Mouse (Mus musculus) cerebellum, postnatal 10 days (tissue): Measurements from ENCODE around the gene Zfyve28.

ENCODE experiments used
- DNase-seq, 2 experiments: peaks; one replicate each; pipeline ENCODE4 v3.0.0; 2021; ENCODE audit warnings: mixed read lengths in 2 of 2

The Zfyve28 gene

DNA sequence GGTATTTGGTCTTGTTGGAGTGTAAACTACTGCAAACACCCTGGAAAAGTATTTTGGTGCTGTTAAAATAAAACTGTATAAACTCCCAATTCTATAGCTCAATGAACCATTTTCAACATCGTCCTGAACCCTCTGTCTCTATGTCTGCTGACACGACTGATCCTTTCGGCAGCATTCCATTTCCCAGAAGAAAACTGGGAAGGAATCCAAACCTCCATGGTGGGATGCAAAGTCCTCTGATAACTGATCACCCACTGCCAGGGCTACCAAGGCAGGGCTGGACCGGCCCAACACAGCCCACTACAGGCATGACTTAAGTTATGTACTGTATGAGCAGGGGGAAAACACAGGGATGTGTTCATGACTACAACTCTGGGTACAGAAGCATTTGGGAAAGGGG, 86.2 kb downstream of the Zfyve28 start:
- DNase-seq = peak; percentile 60 to 63

GRCm38 (mm10) chr5:34201396-34201795, 86.9 kb downstream of the Zfyve28 start:
- DNase-seq = peak; percentile 54 to 63

DNA sequence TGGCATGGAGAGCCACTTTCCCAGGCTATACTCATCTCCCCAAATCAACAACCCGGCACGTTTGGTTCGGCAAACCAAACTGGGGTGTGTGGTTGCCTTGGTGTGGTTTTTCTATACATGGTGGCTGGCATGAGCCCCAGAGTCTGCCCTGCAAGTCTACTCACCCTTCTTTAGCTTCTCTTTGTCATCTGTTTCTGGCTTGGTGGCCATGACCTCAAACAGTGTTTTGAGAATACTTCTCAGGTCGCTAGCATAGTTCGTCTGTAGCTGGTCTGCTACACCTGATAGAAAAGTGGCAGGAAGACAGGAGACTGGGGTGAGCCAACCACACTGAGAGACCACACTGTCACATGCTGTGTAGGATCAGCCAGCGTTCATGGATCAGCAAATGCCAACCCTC, 89.6 kb downstream of the Zfyve28 start:
- no peak for DNase-seq

- DNase-seq = peak; percentile 78 to 86
These were observed 91.0 kb downstream of the Zfyve28 start for GRCm38 (mm10) chr5:34197243-34197642.

DNA sequence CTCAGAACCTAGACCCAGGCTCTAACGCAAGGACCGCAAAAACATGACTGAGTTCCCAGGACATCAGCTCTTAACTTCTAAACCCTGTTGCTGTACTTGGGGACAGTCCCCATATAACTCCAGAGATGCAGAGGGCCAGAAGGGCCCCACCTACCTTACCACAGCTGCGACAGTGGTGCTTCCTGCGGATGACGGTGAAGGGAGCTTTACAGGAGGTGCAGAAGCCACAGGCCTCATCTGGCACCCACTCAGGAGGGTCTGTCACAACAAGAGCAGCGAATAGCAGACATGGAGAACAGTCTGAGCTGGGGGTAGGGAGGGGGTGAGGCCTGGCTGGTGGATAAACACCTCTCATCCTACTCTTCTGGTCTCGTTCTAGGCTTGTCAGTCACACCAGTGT, 91.8 kb downstream of the Zfyve28 start:
- DNase-seq = no peak

DNA sequence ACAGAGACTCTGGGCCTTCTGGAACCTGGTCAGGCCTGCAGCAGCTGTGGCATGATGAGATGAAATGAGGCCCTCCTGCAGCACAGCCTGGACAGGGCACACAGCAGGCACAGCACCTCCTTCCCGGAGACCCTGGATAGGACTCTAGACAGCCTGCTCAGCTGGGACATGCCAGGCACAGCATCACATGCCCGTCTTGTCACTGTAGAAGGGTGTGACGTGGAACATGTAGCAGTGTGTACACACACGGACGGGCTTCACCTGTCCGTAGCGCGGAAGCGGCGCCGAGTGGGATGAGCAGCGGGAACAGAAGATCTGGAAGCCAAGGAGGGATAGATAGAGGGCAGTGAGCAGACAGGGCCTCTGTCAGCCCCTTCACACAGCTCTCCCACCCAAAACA, 92.5 kb downstream of the Zfyve28 start:
- no peak for DNase-seq

GRCm38 (mm10) chr5:34194975-34195662, 93.1 kb downstream of the Zfyve28 start:
- DNase-seq = no peak

- no peak for DNase-seq
These were observed 93.8 kb downstream of the Zfyve28 start for GRCm38 (mm10) chr5:34194426-34194825.

DNA sequence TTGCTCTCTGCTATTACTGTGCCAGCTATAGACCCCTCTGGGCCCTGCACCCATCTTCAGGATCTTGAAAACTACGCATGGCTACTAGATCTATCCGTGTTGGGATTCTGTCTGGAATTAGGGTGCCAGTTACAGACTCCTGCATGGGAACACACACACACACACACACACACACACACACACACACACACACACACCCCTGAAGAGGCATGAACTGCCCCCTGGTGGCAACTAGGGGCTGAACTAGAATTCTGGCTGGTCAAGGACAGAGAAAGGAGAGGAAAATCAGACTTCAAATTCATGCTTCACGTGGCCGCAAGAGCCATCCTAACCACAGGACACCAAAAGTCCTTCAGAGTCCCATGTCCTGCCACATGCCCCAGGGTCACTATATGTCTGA, 96.4 kb downstream of the Zfyve28 start:
- peak; percentile 48 to 55 for DNase-seq

GRCm38 (mm10) chr5:34191021-34191420, 97.2 kb downstream of the Zfyve28 start:
- peak; percentile 64 to 67 for DNase-seq

DNA sequence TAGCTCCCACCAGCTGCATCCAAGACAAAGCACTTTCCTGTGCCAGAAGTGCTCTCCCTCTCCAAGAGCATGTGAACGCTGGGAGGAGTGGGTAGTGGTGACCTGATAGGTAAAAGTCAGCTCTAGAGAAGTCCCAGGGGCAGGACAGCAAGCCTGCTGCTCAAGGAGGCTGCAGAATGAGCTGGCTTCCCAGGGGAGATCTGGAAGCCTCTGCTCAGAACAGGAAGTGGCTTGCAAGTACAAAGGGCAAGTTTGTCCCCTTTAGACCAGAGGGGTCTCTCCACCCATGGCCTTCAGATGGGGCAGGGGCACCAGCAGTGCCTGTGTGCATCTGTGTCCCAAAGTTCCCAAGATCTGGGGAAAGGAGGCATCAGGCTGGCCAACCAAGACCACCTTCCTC, 98.7 kb downstream of the Zfyve28 start:
- DNase-seq = no peak

DNA sequence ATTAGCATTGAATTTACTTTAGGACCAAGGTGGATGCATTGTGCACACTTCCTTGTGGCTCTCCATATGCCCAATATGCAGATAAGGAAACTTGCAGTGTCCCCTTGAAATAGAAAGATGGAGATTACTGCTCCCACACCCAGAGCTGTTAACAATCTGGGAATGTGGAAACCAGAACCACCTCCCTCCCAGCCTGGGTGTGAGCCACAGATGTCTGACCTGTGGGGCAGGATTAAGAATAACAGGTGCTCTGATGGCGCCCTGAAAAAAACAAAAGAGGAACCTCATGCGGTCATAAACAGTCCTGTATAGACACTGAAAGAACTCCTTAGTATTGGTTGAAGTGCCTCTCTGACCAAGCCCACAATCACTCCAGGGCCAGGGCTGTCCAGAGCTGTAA, 99.4 kb downstream of the Zfyve28 start:
- DNase-seq = no peak

DNA sequence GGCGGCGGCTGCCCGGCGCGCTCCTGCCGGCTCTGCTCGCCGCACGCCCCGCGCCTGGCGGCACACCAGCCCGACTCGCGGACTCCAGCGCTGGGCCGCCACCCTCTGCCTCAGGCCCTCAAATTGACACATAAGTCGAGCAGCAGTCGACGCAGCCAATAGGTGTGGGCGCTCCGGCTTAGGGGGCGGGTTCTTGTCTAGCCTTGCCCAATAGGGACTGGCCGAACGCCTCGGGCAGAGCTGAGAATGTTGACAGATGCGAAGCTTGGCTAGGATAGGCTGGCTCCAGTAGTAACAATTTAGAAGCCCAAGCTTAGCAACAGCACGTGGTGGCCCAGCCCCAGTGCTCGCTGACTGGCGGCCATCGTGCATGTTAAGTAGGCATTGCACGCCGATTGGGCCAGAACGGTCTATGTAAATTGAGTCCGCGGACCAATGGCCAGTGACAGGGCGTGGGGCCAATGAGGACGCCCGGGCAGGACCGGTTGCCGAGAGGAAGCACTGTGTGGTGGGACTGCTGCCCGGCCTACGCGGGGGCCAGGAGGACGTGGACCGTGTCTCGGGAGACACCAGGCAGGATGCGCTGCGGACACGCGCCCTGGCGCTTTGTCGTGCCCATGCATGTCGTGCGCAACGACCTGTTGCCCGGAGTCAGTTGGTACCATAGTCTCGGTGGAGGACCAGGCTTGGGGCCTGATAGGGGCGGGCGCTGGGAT, 100.5 kb downstream of the Zfyve28 start, which contains the start of gene Mxd4:
Mxd4 (minus strand) TSS at position 120 of the 716 bp plus-strand sequence.
- DNase-seq = peak; percentile 99 to 100

DNA sequence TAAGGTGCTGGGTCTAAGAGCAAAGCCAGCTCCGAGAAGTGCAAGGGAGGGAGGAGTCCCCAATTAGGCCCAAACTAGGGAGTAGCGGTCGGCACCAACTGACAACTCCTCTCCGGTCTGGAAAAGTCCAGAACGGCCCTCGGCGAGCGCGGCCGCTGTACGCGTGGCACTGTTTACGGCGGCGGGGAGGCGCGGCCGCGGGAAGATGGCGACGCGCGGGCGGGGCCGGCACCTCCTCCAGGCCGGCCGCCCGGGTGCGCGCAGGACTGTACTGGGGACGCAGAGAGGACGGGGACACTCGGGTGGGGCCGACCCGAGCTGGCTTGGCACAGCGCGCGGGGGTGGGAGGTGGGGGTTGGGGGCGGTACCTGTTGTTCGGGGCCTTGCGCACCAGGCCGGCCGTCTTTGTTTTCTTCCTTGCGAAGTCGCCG, 101.3 kb downstream of the Zfyve28 start:
- peak; percentile 73 for DNase-seq

DNA sequence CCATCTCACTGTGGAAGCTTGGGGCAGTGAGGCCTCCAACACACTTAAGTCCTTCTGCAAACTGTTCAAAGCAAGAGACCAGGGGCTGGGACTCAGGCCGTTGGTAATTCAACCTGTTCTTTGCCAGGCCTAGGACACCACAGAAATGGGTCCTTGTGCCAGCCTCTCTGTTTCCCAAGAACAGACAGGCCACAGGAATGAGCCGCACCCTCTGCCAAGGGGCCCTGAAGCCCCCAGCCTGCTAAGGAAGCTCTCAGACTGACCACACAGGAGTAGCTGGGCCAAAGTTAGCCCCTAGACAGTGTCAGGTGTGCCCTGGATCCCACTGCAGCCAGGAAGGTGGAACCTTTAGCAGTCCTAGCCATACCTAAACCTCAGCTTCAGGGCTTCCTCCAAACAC, 101.9 kb downstream of the Zfyve28 start:
- DNase-seq = peak in 1 of 2 experiments; percentile 37

DNA sequence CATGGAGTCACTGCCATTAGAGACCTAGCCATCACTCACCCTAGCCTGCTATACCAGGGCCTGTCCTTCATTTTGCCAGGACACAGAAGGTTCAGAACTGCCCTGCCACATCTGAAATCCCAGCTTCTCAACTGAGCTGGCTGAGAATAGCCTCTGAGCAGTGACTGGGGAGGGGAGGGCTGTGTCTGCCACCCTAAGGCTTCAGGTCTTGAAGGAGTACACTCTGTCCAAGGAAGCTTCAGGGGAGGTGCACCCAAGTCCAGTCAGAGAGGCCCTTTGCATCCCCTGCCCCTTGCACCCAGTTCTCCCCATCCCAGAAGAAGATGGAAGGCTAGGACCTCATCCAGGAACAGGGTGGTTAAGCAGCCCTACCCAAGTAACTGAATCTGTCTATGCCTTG, 102.5 kb downstream of the Zfyve28 start:
- peak in 1 of 2 experiments; percentile 9 for DNase-seq

DNA sequence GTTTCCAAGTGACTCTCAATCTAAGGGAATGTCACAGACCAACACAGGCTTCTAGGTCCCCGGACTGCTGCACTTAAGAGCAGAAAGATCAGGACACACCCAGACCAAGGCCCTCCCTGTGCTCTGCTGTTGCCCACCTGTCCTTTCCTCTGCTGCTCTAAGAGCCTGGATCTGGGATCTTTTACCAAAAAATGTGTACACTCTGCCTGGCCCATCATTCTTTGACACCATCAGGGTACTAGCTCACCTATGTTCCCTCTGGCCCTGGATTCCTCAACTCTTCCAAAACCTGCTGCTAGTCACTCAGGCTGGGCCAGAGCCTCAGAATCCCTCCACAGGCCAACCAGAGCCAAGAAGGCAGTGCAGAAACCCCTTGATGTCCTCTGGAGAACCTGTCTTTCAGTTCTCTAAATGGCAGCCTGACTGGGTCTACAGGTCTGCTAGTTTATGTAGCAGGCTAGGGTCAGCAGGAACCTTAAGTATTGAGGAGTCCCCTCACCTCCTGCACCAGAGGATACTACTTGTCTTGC, 103.1 kb downstream of the Zfyve28 start:
- DNase-seq = peak in 1 of 2 experiments; percentile 10

GRCm38 (mm10) chr5:34183976-34184375, 104.3 kb downstream of the Zfyve28 start:
- peak in 1 of 2 experiments; percentile 25 for DNase-seq

DNA sequence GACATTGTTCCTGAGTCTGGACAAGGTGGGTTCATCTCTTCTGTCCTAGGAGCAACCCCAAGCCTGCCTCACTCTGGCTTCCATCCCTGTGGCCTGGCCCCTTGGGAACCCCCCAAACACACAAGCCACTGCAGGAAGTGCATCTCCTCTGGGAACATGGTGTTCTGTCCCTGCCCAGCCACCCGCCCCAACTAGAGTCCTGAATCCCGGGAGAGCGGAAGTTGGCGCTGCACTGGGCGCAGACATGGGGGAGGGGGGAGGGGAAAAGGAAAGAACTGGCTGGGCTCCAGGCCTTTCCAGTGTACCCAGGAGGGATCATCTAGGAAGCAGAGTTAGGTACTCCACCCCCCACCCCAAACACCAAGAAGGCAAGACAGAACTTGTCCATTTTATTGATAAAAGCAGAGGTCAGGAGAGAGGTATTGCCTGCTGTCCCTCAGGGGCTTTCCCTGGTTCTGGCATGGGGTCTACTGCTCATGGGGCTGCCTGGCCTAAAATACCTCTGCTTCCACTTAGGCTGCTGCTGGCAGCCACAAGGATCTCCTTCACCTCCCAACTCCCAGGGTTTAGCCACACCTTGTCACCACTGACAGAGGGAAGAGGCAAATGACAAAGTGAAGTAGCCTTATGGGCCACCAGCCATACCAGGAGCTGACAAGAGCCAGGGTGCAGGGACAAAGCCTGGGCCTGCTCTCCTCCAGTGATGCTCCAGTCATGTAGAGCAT, 104.9 kb downstream of the Zfyve28 start:
- peak in 1 of 2 experiments; percentile 50 for DNase-seq

GRCm38 (mm10) chr5:34182486-34182885, 105.8 kb downstream of the Zfyve28 start:
- DNase-seq = peak in 1 of 2 experiments; percentile 41

GRCm38 (mm10) chr5:34177821-34178220, 110.4 kb downstream of the Zfyve28 start:
- DNase-seq = no peak

GRCm38 (mm10) chr5:34177091-34177490, 111.2 kb downstream of the Zfyve28 start:
- DNase-seq = peak in 1 of 2 experiments; percentile 16

GRCm38 (mm10) chr5:34176691-34177090, 111.6 kb downstream of the Zfyve28 start:
- DNase-seq = peak in 1 of 2 experiments; percentile 15
